Mouse (Mus musculus) adrenal gland, adult (tissue): ENCODE results near the gene Carmil3.
A peak's percentile ranks its signal among the peaks of the same experiment; 100 is the strongest.

ENCODE experiments used
- DNase-seq, 2 experiments: peaks; one replicate each; pipeline ENCODE4 v3.0.0; 2022 to 2023; ENCODE audit warnings: low spot score in 1 of 2; ENCODE audit not compliant: inconsistent age in 2 of 2

Gene Carmil3

GRCm38 (mm10) chr14:55490361-55491201 lies at the start of gene Carmil3:
Carmil3 (plus strand) TSS chr14:55490651.
- DNase-seq = peak; percentile 77 to 87

- no peak for DNase-seq
These were observed 32.8 kb upstream of the Carmil3 start for GRCm38 (mm10) chr14:55457693-55458092.

- peak; percentile 60 to 89 for DNase-seq
These were observed 32.2 kb upstream of the Carmil3 start for GRCm38 (mm10) chr14:55458273-55458672.

- no peak for DNase-seq
These were observed 31.7 kb upstream of the Carmil3 start for GRCm38 (mm10) chr14:55458761-55459160.

- no peak for DNase-seq
These were observed 30.7 kb upstream of the Carmil3 start for GRCm38 (mm10) chr14:55459796-55460195.

GRCm38 (mm10) chr14:55460297-55460696 lies 30.2 kb upstream of the Carmil3 start:
- no peak for DNase-seq

- no peak for DNase-seq
These were observed 28.7 kb upstream of the Carmil3 start for GRCm38 (mm10) chr14:55461757-55462156.

- DNase-seq = no peak
These were observed 24.0 kb upstream of the Carmil3 start for GRCm38 (mm10) chr14:55466481-55466880.

GRCm38 (mm10) chr14:55467108-55467507 lies 23.3 kb upstream of the Carmil3 start:
- no peak for DNase-seq

GRCm38 (mm10) chr14:55468301-55468741 lies 22.1 kb upstream of the Carmil3 start:
- DNase-seq = peak in 1 of 2 experiments; percentile 47

GRCm38 (mm10) chr14:55469041-55469440 lies 21.4 kb upstream of the Carmil3 start:
- DNase-seq = no peak

- DNase-seq = no peak
These were observed 20.6 kb upstream of the Carmil3 start for GRCm38 (mm10) chr14:55469821-55470220.

- DNase-seq = peak in 1 of 2 experiments; percentile 31
These were observed 19.6 kb upstream of the Carmil3 start for GRCm38 (mm10) chr14:55470806-55471205.

GRCm38 (mm10) chr14:55475654-55476053 lies 14.8 kb upstream of the Carmil3 start:
- DNase-seq = no peak

- peak in 1 of 2 experiments; percentile 16 for DNase-seq
These were observed 13.0 kb upstream of the Carmil3 start for GRCm38 (mm10) chr14:55477421-55477820.

- DNase-seq = no peak
These were observed 12.6 kb upstream of the Carmil3 start for GRCm38 (mm10) chr14:55477829-55478228.

GRCm38 (mm10) chr14:55478651-55479599 lies 11.5 kb upstream of the Carmil3 start, which contains the start of gene Dhrs4:
Dhrs4 (plus strand) TSS chr14:55478758.
- peak; percentile 81 to 94 for DNase-seq

GRCm38 (mm10) chr14:55479629-55480028 lies 10.8 kb upstream of the Carmil3 start:
- no peak for DNase-seq

GRCm38 (mm10) chr14:55484430-55485085 lies 5.9 kb upstream of the Carmil3 start:
- DNase-seq = no peak

GRCm38 (mm10) chr14:55486836-55487235 lies 3.6 kb upstream of the Carmil3 start:
- DNase-seq = no peak

- peak; percentile 67 to 84 for DNase-seq
These were observed 911 bp downstream of the Carmil3 start for GRCm38 (mm10) chr14:55491291-55491833.
